Mouse (Mus musculus): ENCODE measurements around the gene Cd40lg. TPM values are rescaled to one million over a fixed set of nuclear protein-coding genes. Genes with fewer than 3 reads are reported as not detected.

Cd40lg gene
- polyA plus RNA-seq, 1 experiment from 2014 or later, result not detected

DNA sequence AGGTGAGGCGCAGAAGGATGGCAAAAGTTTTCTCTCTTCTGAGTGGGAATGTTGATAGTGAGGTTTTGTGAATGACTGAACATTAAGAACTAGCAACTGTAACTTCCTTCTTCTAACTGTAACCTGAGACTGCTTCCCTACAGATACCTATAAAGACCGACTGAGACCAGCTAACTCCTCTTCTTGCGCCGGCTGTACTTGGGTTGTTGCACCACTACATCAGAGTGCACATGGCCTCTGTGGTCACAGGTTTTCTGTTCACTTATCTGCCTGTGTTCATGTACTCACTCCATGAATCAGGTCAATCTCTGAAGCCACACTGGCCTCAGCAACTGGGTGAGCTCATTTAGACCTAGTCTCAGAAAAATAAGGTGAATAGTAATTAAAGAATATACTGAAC, 51.6 kb downstream of the Cd40lg start:
- Histone ChIP-seq H3K9ac (no peak overlapping the region), H3K4me3 (no peak overlapping the region), H3K4me2 (replicated peaks) (no peak overlapping the region), H3K27me3 (no peaks in the 10 kb centered on the region), H3K27ac (no peak overlapping the region), H3K4me1 (no peaks in the 10 kb centered on the region), H3K9me3 (no peaks in the 10 kb centered on the region), H3K36me3 (no peaks in the 10 kb centered on the region)
- WGBS, result 78% methylated on average over 4 of the region's 4 CpGs
- ATAC-seq (ENCODE audit: insufficient number of reproducible peaks, insufficient read depth, low FRiP score, low TSS enrichment), result no peak

Other genes starting within 250 kb of the Cd40lg start
- not detected in 2 replicates for gene Brs3, start 169.1 kb upstream of the Cd40lg start, polyA plus RNA-seq (2016; fragmentation: Nextera tagmentation; extraction: Ambion mirVana)
- gene Htatsf1, start 158.6 kb upstream of the Cd40lg start, polyA plus RNA-seq (2016; fragmentation: Nextera tagmentation; extraction: Ambion mirVana), result 85.1 and 93.0 TPM in 2 replicates
- gene Vgll1, start 124.0 kb upstream of the Cd40lg start, polyA plus RNA-seq (2016; fragmentation: Nextera tagmentation; extraction: Ambion mirVana), result 0.51 and 0.55 TPM in 2 replicates
- 8.1 and 9.4 TPM in 2 replicates for gene Arhgef6, start 126.6 kb downstream of the Cd40lg start, polyA plus RNA-seq (2016; fragmentation: Nextera tagmentation; extraction: Ambion mirVana)
- 185 and 196 TPM in 2 replicates for gene Rbmx, start 180.9 kb downstream of the Cd40lg start, polyA plus RNA-seq (2016; fragmentation: Nextera tagmentation; extraction: Ambion mirVana)
- not detected in 2 replicates for gene Gm364, start 197.0 kb downstream of the Cd40lg start, polyA plus RNA-seq (2016; fragmentation: Nextera tagmentation; extraction: Ambion mirVana)

All from embryonic facial prominence, embryonic 12.5 days (tissue).